Mouse (Mus musculus) layer of hippocampus, adult 9-10 months (tissue): ENCODE measurements at regions not wholly inside any gene's neighbourhood (a gene's known extent, or its start where the extent isn't known, plus 50 kb on each side); places are given as distances from the start of the nearest gene placed in this dataset.

Experiments
- DNase-seq: peaks from one replicate; pipeline ENCODE4 v3.0.0; 2022; ENCODE audit warnings: low spot score

GRCm38 (mm10) chr10:98043873-98044272 lies 317.3 kb upstream of the C030005K15Rik start:
- no peak for DNase-seq

DNA sequence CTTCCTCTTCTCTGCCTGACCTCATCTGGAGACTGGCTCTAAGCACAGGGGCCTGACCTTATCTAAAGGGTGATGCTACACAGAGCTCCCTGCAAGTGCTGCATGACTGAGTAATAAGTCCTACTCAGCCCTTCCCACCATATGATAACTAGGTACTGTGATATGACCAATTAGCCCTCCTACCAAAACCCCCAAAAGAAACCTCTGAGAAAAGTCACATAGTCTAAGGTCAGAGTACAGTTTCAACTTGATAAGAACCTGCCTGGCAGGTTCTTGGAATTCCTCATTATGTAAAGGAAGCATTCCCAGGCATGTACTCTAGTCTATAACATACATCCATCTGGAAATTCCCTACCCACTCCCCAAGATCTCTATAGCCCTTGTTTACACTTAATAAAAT lies 318.0 kb upstream of the C030005K15Rik start:
- no peak for DNase-seq

DNA sequence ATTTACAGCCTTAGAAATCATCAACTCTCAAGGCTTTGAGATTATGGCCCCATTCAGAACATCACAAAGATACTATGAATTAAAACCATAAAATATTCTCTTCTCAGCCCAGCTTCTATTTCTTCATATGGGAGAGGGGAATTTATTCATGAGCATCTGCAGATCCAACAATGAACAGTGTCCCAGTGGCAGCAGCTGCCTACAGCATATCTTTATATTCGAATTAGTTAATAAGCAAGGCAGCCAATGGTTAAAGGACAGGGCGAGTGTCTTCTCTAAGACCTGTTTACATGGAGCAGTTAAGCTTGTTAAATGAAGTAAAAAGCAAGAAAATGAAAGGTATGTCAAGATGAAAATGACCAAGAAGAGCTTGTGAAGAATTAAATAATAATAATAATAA lies 346.9 kb upstream of the C030005K15Rik start:
- no peak for DNase-seq

DNA sequence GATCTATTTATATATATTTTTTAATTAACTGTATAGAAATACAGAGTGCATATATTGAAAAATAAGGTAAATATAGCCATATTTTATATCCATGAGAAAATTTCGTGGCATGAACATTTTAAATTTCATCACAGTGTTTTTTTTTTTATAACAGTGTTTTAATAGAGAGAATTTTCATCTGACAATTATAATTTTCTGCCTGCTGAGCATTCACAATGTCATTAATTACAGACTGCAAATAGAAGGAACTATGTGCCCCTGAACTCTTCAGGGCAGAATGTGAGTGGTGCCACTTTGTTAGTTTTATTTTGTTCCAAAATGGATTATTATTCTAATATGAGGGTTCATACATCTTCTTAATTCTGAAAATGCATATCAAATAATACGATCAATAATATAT lies 358.3 kb upstream of the C030005K15Rik start:
- no peak for DNase-seq

DNA sequence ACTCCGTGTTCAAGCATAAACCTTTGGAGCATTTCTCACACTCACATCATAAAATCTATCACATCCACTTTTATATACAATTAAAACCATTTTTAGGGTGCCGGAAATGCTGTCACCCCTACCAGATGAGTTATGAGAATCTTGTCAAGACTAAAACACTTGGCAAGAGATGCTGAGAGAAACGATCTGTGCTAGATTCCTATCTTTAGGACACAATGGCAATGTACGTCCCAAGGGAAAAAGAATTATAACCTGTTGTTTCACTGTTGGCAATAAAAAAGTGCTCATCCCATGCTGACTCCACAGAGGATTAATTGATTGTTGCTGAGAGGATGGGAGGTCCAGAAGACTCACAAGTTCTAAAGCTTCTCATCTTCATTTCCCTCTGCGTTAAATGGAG lies 389.7 kb upstream of the C030005K15Rik start:
- no peak for DNase-seq

DNA sequence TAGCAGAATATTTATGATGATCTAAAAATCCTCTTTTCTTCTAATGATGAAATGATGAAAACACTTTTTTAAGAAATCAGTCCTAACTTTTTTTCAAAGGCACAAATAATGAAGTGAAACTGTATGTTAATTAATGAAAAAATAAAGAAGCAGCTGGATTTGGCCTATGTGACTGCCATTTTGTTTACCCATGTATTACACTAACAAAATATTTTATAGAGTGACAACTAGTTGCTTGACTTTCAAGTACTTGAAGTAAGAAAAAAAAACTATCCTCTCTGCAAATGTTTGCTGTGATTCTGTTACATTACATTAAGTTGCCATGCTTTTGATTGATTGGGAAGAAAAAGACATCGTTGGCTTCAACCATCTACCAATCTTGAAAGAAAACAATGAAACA lies 399.2 kb upstream of the C030005K15Rik start:
- no peak for DNase-seq

DNA sequence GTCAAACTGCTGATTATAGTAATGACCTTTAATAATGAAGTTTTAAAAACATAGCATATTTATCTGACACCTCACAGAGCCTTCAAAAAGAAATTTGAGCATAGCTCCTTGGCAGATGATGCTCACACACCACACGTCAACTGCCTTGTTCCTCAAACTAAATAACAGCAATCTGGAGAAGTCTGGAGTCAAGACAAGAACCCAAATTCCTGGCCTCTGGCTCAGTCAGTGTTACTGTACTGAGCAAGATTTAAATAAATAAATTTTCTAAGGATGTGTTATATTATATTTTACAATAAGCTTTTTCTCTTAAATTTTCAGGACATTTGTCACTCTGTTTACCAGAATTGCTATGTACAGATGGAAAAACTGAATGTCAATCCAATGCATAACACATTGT lies 408.5 kb upstream of the C030005K15Rik start:
- DNase-seq: no peak

GRCm38 (mm10) chr10:98145773-98146172 lies 419.2 kb upstream of the C030005K15Rik start:
- DNase-seq: no peak

- DNase-seq: no peak
Observed at GRCm38 (mm10) chr10:98146998-98147863, 420.7 kb upstream of the C030005K15Rik start.

DNA sequence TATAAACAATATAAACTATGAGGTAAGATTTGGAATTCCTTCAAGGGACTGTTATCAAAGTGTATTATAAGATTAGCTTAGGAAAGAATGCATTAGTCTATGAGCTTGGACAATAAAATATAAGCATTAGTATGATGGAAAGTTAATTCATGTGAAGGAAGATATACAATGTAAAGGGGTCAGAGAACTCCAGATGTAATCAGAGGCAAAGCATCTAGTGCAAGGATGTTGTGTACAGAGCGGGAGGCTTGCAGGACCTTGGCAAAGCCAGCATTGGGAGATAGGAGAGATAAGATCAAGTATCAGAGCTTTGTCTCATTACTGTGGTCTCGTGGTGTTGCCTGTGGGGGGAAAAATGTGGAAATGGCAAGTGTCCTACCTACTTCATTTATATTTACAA lies 429.4 kb upstream of the C030005K15Rik start:
- DNase-seq: no peak

- DNase-seq: no peak
Observed at GRCm38 (mm10) chr10:98185666-98186065, 459.1 kb upstream of the C030005K15Rik start.

GRCm38 (mm10) chr10:98196852-98197251 lies 470.3 kb upstream of the C030005K15Rik start:
- no peak for DNase-seq

- peak; percentile 39 for DNase-seq
Observed at GRCm38 (mm10) chr10:98210246-98210645, 483.7 kb upstream of the C030005K15Rik start.

- DNase-seq: no peak
Observed at GRCm38 (mm10) chr10:98212876-98213587, 486.5 kb upstream of the C030005K15Rik start.

DNA sequence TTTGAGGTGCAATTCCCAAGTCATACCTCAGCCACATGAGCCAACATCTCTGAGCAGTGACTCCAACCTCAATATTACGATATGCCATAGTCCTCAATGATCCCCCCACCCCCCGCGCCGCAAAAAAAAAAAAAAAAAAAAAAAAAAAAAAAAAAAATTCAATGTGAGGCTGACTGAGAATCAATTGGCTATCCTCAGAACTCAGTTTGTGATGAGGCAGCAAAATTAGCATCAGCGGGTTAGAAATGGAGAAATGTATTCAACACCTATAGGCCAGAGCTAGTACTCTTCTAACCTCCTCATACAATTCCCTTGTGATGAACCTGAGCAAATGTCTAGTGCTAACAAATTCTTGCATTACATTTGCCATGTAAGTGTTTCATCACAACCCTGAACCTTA lies 504.5 kb upstream of the C030005K15Rik start:
- no peak for DNase-seq

DNA sequence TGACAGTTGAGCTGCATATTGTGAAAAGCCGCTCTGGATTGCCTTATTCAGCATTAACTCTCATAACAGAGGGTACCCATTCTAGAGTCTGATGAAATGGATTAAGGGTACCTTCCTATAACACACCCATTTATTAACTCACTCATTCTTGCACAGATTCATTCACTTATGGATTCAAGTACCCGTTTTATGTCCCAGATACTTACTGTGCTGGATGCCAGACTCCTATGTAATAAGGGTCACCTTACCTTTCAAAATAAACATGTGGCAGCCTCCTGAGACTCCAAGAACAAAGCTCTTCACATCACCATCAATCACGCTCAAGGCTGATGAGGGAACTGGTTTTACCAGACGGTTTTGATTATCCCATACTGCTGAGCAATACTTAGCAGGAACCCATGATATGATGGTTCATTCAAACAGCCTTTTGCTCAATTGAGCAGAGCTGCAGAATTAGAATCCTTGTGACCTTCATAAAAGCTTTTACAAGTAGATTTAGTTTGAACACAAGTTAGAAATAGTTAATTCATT lies 505.2 kb upstream of the C030005K15Rik start:
- DNase-seq: no peak

DNA sequence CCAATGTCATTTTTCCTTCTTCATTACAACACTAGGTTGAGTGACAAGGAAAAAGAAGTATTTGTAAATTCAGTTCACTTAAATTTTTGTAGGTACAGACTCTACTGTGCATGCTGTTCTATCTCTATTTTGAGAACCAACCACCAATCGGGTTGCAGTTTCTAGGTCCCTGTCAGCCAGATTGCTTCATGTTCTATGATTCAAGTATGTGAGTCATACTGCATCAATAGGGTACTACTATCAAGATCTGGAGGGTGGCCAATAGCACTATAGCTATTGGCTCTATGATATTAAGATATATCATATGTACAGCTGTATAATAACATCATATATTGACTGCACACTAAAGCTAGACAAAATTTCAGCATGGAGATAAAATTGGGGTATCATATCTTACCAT lies 521.8 kb upstream of the C030005K15Rik start:
- no peak for DNase-seq

- no peak for DNase-seq
Observed at GRCm38 (mm10) chr10:98257980-98258707, 531.6 kb upstream of the C030005K15Rik start.

- DNase-seq: no peak
Observed at GRCm38 (mm10) chr10:98259283-98259682, 532.7 kb upstream of the C030005K15Rik start.

- no peak for DNase-seq
Observed at GRCm38 (mm10) chr10:98268511-98268910, 542.0 kb upstream of the C030005K15Rik start.

GRCm38 (mm10) chr10:98291617-98292016 lies 565.1 kb upstream of the C030005K15Rik start:
- no peak for DNase-seq

DNA sequence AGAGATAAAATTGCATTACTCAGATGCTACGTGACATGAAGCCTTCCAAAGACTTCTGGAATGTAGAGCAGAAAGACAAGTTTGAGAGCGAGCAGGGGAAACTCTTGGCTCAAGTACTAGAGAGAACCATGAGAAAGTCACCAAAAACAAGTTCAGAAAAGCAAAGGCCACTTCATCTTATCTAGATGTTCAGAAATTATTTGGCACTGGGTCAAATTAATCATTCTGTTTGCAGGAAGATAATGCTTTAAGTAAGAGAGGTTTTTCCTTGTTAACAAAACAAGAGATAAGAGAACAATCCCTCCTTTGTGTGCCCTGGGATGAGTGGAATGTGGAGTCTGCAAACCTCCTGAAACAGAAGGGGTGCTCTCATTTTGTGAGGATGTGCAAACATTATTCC lies 565.6 kb upstream of the C030005K15Rik start:
- no peak for DNase-seq
